Mouse (Mus musculus): ENCODE measurements at regions not wholly inside any gene's neighbourhood (a gene's known extent, or its start where the extent isn't known, plus 50 kb on each side); places are given as distances from the start of the nearest gene placed in this dataset.

DNA sequence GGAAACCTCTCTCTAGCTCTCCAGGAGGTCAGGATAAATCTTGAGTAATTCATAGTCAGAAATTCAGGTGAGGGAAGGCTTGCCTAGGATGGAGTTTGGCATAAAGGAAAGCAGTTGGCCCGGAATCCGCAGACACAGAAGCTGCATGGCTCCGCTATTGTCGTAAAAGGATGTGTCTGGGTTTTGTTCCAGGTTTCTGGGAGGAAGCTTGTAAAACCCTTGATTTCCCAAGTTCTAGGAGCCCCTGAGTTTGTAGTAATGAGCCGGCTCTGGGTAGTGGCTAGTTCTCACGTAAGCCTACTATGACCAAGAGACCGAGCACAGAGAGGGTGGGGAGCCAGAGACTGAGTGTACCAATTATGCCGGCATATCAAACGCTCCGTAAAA is 52.7 kb upstream of the Gm21915 start:
- no peak for DNase-seq (ENCODE audit: low spot score in 2 of 2)

- DNase-seq (ENCODE audit: low spot score in 2 of 2) = no peak
These were observed 53.3 kb upstream of the Gm21915 start for GRCm38 (mm10) chr9:40617036-40617675.

- peak; percentile 29 to 54 for DNase-seq (ENCODE audit: low spot score in 2 of 2)
These were observed 53.9 kb upstream of the Gm21915 start for GRCm38 (mm10) chr9:40616426-40617035.

GRCm38 (mm10) chr9:40615891-40616290 is 54.5 kb upstream of the Gm21915 start:
- no peak for DNase-seq (ENCODE audit: low spot score in 2 of 2)

DNA sequence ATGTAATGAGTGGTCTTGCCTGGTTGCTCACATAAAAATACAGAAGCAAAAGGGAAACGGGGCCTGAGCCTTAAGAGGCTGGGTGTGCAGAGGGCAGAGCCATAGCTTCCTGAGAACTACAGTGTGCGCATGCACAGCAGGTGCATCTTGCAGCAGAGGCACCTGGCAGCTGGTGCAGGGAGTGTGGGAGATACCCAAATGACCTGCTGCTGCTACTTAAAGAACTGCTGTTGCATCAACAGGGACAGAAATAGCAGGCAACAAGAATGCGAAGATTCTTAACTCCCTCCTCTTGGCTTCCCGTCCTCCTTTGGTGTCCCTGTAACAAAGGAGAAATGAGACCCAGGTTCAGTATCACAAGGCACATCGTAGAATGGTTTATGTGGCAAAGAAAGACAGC is 56.3 kb upstream of the Gm21915 start:
- no peak for DNase-seq (ENCODE audit: low spot score in 2 of 2)

DNA sequence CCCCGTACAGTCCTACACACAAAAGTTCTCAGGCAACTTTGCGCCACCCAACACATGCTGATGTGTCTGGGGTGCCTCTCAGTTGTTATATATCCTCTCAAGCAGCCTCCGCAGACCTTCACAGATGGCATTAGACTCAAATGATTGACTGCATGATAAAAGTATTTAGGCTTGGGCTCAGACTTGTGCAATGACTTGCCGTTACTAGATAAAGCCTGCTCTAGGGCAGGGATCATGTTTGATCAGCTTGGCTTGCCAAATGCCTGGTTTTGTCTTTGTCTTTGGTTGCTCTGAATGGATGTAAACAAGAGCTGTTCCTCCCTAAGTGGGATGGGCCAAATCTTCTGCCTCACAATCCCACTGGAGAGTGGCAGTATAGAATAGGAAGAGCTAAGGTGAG is 57.2 kb upstream of the Gm21915 start:
- peak; percentile 16 to 23 for DNase-seq (ENCODE audit: low spot score in 2 of 2)

GRCm38 (mm10) chr9:40612755-40613154 is 57.7 kb upstream of the Gm21915 start:
- DNase-seq (ENCODE audit: low spot score in 2 of 2) = no peak

DNA sequence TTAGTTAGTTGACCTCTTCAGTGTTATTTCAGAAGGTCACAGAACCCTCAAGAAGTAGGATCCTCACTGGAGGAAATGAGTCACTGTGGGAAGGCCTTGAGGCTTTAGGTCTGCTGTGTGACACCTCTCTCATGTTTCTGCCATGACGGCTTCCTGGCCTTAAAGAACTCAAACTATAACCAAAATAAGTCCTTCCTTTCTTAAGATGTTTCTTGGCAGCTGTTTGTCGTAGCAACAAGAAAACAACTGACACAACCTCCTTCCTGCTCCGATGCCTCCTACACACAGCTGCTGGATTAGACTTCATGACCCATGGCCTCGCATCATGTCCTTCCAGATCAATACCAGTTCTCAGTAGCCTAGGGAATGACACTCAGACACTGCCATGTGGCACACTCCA is 58.1 kb upstream of the Gm21915 start:
- no peak for DNase-seq (ENCODE audit: low spot score in 2 of 2)

GRCm38 (mm10) chr9:40611626-40612025 is 58.8 kb upstream of the Gm21915 start:
- no peak for DNase-seq (ENCODE audit: low spot score in 2 of 2)

DNA sequence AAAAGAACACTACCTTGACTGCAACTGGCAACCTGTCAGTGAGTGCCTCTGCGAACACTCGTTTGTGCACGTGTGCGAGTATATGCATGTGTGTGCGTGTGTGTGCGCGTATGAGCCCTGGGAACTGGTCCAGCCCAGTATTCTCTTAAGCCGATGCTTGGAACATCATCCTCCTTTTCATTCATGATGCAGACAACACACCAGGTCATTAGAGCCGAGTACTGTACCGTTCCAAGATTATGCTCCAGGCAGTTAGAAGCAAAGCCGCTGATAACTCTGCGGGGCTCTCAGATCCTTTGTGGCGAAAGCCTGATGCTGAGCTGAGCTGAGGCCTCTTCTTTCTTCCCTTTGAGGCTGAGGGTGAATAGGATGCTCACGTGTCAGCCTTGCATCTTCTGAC is 61.8 kb upstream of the Gm21915 start:
- DNase-seq (ENCODE audit: low spot score in 2 of 2) = no peak

DNA sequence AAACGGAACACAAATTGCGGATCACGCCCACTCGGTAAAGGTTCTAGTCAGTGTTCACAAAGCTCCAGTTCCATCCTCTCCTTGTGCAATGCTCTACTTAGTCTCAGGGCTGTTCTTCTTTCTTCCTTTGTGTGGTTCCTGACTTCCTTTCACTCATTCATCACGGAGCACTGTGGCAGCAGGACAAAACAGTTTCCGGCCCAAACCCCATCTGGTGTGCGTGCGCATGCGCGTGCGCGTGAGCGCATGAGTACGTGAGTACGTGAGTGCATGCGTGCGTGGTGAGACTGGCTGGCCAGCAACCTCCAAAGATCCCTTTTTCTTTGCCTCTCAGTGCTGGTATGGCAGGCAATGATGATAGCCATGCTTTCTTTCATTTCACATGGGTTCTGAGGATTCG is 62.5 kb upstream of the Gm21915 start:
- no peak for DNase-seq (ENCODE audit: low spot score in 2 of 2)

GRCm38 (mm10) chr9:40603521-40603920 is 66.9 kb upstream of the Gm21915 start:
- DNase-seq (ENCODE audit: low spot score in 2 of 2) = no peak

- DNase-seq (ENCODE audit: low spot score in 2 of 2) = no peak
These were observed 67.2 kb upstream of the Gramd1b start for GRCm38 (mm10) chr9:40598431-40598831.

DNA sequence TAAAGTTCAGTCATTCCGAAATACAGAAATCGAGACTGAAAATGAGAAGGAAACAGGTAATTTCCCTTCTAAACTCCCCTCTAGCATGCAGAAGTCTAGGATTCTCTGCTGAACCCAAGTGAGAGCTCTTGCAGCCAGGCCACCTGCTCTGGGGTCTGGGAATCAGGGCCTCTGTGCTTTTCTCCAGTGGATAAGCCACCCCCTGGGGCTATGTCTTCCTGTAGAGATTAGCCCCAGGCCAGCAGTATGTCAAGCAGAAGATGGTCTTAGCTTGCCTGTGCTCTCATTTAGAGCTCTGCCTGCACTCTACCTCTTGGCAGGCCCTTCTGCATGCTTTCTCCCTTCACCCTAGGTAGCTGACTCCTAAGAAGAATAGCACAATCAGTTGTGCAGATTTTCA is 56.2 kb upstream of the Gramd1b start:
- no peak for DNase-seq (ENCODE audit: low spot score in 2 of 2)

- no peak for DNase-seq (ENCODE audit: low spot score in 2 of 2)
These were observed 55.4 kb upstream of the Gramd1b start for GRCm38 (mm10) chr9:40586581-40586980.

GRCm38 (mm10) chr9:40583554-40583953 is 52.4 kb upstream of the Gramd1b start:
- DNase-seq (ENCODE audit: low spot score in 2 of 2) = peak; percentile 55 to 67

DNA sequence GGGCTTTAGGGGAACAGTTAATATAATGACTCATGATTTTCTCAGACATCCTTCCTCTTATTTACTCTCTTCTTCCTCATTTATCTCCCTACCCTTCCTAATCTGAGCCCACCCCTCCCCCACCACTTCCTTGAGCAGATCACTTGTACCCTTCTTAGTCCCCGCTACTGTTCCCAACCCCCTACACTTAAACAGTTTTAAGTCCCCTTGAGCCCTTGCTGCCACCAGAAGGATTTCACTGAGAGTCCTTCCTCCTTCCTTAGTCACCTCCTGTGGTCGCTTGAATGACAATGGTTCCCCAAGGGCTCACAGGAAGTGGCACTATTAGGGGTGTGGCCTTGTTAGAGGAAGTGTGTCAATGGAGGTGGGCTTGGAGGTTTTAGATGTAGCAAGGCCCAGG is 50.7 kb upstream of the Gramd1b start:
- no peak for DNase-seq (ENCODE audit: low spot score in 2 of 2)
